Mouse (Mus musculus) midbrain, embryonic 15.5 days (tissue): ENCODE data around the gene Ankrd63. TPM values are rescaled to one million over a fixed set of nuclear protein-coding genes. Genes with fewer than 3 reads are reported as not detected.

Source experiments
- polyA plus RNA-seq: library from polyadenylated mRNA; unstranded; fragments of >200 nt; fragmentation: Nextera tagmentation; extraction: Ambion mirVana; gene quantifications from 2 replicates; pipeline ENCODE4 v1.2.1, GENCODE M21; 2015

The Ankrd63 gene
- polyA plus RNA-seq, 1 experiment from 2014 or later = not detected

Other genes with a start within 250 kb of the Ankrd63 start
- 303 and 315 TPM in 2 replicates for gene Srp14, start 224.3 kb downstream of the Ankrd63 start, polyA plus RNA-seq
- 3.3 and 4.3 TPM in 2 replicates for gene Bmf, start 154.3 kb downstream of the Ankrd63 start, polyA plus RNA-seq
- 10.7 and 15.0 TPM in 2 replicates for gene Bub1b, start 105.8 kb downstream of the Ankrd63 start, polyA plus RNA-seq
- gene Pak6, start 40.7 kb downstream of the Ankrd63 start, polyA plus RNA-seq = 67.8 and 69.1 TPM in 2 replicates
- gene Plcb2, start 24.5 kb upstream of the Ankrd63 start, polyA plus RNA-seq = 0.43 and 0.71 TPM in 2 replicates
- gene Inafm2, start 41.8 kb upstream of the Ankrd63 start, polyA plus RNA-seq = 20.5 and 21.6 TPM in 2 replicates
- gene Ccdc9b, start 58.7 kb upstream of the Ankrd63 start, polyA plus RNA-seq = 1.3 and 2.1 TPM in 2 replicates
- not detected in 2 replicates for gene Phgr1, start 68.8 kb upstream of the Ankrd63 start, polyA plus RNA-seq
- gene Disp2, start 75.8 kb upstream of the Ankrd63 start, polyA plus RNA-seq = 65.5 and 75.2 TPM in 2 replicates
- gene Knstrn, start 110.0 kb upstream of the Ankrd63 start, polyA plus RNA-seq = 17.7 and 20.9 TPM in 2 replicates
- 43.0 and 50.4 TPM in 2 replicates for gene Ivd, start 158.0 kb upstream of the Ankrd63 start, polyA plus RNA-seq
- gene Bahd1, start 196.4 kb upstream of the Ankrd63 start, polyA plus RNA-seq = 8.4 and 8.8 TPM in 2 replicates
- 4.7 and 6.0 TPM in 2 replicates for gene Chst14, start 222.5 kb upstream of the Ankrd63 start, polyA plus RNA-seq